Mouse (Mus musculus) retina, adult 2 months (tissue): ENCODE results near the gene Aldh1b1.
A peak's percentile ranks its signal among the peaks of the same experiment; 100 is the strongest.

ENCODE experiments used
- DNase-seq: peaks from one replicate; pipeline ENCODE4 v3.0.0-alpha.2; 2012; ENCODE audit warnings: low read depth, low spot score

Gene Aldh1b1

GRCm38 (mm10) chr4:45785959-45786358, 12.9 kb upstream of the Aldh1b1 start:
- DNase-seq, result no peak

GRCm38 (mm10) chr4:45786674-45787073, 12.1 kb upstream of the Aldh1b1 start:
- DNase-seq, result no peak

- no peak for DNase-seq
Measured at GRCm38 (mm10) chr4:45788446-45789081, 10.3 kb upstream of the Aldh1b1 start.

GRCm38 (mm10) chr4:45789263-45789958, 9.4 kb upstream of the Aldh1b1 start:
- no peak for DNase-seq

- DNase-seq, result no peak
Measured at GRCm38 (mm10) chr4:45790018-45790417, 8.8 kb upstream of the Aldh1b1 start.

- DNase-seq, result no peak
Measured at GRCm38 (mm10) chr4:45795191-45795811, 3.5 kb upstream of the Aldh1b1 start.

GRCm38 (mm10) chr4:45796760-45797159, 2.1 kb upstream of the Aldh1b1 start:
- DNase-seq, result no peak

GRCm38 (mm10) chr4:45799956-45800537, 1.2 kb downstream of the Aldh1b1 start:
- no peak for DNase-seq

- no peak for DNase-seq
Measured at GRCm38 (mm10) chr4:45802900-45803299, 4.1 kb downstream of the Aldh1b1 start.

GRCm38 (mm10) chr4:45808034-45808433, 9.2 kb downstream of the Aldh1b1 start:
- no peak for DNase-seq

GRCm38 (mm10) chr4:45811250-45811649, 12.4 kb downstream of the Aldh1b1 start:
- no peak for DNase-seq

- DNase-seq, result peak; percentile 11
Measured at GRCm38 (mm10) chr4:45815542-45815941, 16.7 kb downstream of the Aldh1b1 start.

GRCm38 (mm10) chr4:45818814-45819207, 20.0 kb downstream of the Aldh1b1 start:
- no peak for DNase-seq

GRCm38 (mm10) chr4:45819208-45819931, 20.5 kb downstream of the Aldh1b1 start:
- no peak for DNase-seq

- DNase-seq, result peak; percentile 8
Measured at GRCm38 (mm10) chr4:45820074-45820830, 21.4 kb downstream of the Aldh1b1 start.

GRCm38 (mm10) chr4:45821995-45822394, 23.2 kb downstream of the Aldh1b1 start:
- no peak for DNase-seq

- no peak for DNase-seq
Measured at GRCm38 (mm10) chr4:45822781-45823575, 24.2 kb downstream of the Aldh1b1 start.

GRCm38 (mm10) chr4:45824049-45824760, 25.4 kb downstream of the Aldh1b1 start:
- no peak for DNase-seq

- no peak for DNase-seq
Measured at GRCm38 (mm10) chr4:45824761-45825556, 26.1 kb downstream of the Aldh1b1 start.
